In the genomic region with DNA sequence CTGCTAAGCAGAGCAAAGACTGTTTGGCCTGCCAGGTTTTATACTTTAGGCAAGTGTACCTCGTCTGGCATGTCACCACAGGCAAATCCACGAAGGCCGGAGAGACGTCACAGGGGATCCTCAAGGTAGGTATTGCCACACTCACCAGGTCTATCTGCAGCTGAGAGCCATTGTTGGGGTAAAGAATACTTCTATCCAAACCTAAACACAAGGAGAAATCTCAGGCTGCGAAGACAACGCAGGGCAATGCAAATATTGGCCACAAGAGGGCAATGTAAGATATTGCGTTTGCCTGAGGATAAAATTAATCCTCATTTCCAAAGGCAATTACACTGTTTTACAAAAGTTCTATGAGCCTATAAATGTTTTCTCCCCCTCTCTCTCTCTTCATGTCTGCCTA, we compare ENCODE assay signal across 9 mouse cellular contexts. TPM values are rescaled to one million over a fixed set of nuclear protein-coding genes. Genes with fewer than 3 reads are reported as not detected.
A peak's percentile ranks its signal among the peaks of the same experiment; 100 is the strongest.
DNase-seq lines count a peak whose midpoint lies in the region; ATAC-seq and TF ChIP-seq lines count a peak whose summit lies in the region.
"Had no signal": no experiment of that assay in that cellular context is flagged by ENCODE, and none has a peak within 500 bp of the region (broad histone marks: within the 10 kb centered on the region; RNA-seq: fewer than 3 reads in every experiment).

No protein-coding gene starts in this region.

- no peaks in the 10 kb centered on the region for H3K4me1 ChIP-seq in heart, postnatal 0 days (ENCODE audit: control insufficient read depth, insufficient read depth)
- H3K4me1 ChIP-seq: stomach, embryonic 15.5 days had no signal

- no peak overlapping the region for H3K9ac ChIP-seq in heart, postnatal 0 days (replicated peaks; ENCODE audit: low read depth, low read length)
- H3K9ac ChIP-seq: stomach, embryonic 15.5 days had no signal

- H3K9me3 ChIP-seq in heart, postnatal 0 days (replicated peaks; ENCODE audit: control insufficient read depth, low read length), result no peaks in the 10 kb centered on the region
- H3K9me3 ChIP-seq: stomach, embryonic 15.5 days had no signal

- DNase-seq in heart, postnatal 0 days (ENCODE audit: low spot score), result no peak
- DNase-seq in heart, adult 9 months (ENCODE audit: low spot score in 2 of 2), result no peak
- DNase-seq in 416B (ENCODE audit: low read depth) (peak; percentile 24), adipocyte (ENCODE audit: low spot score) (peak; percentile 60)
- DNase-seq in fibroblast of lung, adult 2 months (ENCODE audit: low read depth), result peak; percentile 26
- peak; percentile 40 to 62 for DNase-seq in kidney, postnatal 25 days
- peak; percentile 41 for DNase-seq in lung, postnatal 36 days
- peak; percentile 57 for DNase-seq in testis, postnatal 10 days (ENCODE audit: low spot score)

- H3K27ac ChIP-seq in heart, postnatal 0 days (ENCODE audit: low read depth), result no peak overlapping the region
- H3K27ac ChIP-seq: stomach, embryonic 15.5 days had no signal

- no peaks in the 10 kb centered on the region for H3K27me3 ChIP-seq in heart, postnatal 0 days (ENCODE audit: control insufficient read depth, insufficient read depth, low read length)
- H3K27me3 ChIP-seq: stomach, embryonic 15.5 days had no signal

- no peak overlapping the region for H3K4me3 ChIP-seq in heart, postnatal 0 days (ENCODE audit: low read depth, low read length)
- H3K4me3 ChIP-seq: stomach, embryonic 15.5 days had no signal

- ATAC-seq in heart, postnatal 0 days (ENCODE audit: insufficient read depth, low read depth), result no peak

- WGBS in heart, postnatal 0 days, result 26% methylated on average over 7 of the region's 7 CpGs

- H3K4me2 ChIP-seq in heart, postnatal 0 days (ENCODE audit: low read depth, low read length), result no peak overlapping the region
- H3K4me2 ChIP-seq: stomach, embryonic 15.5 days had no signal

- no peak for TF ChIP-seq EP300 in heart, postnatal 0 days (IDR thresholded peaks at IDR 0.05; ENCODE audit: low read depth)

- peak; percentile 81 for TF ChIP-seq CTCF in heart, postnatal 0 days (IDR thresholded peaks at IDR 0.05; ENCODE audit: low read depth)

- H3K36me3 ChIP-seq in heart, postnatal 0 days (replicated peaks; ENCODE audit: control insufficient read depth, insufficient read depth, low read length), result no peaks in the 10 kb centered on the region
- H3K36me3 ChIP-seq: stomach, embryonic 15.5 days had no signal

RNA-seq across cellular contexts. Expression of a gene that starts 5.2 kb away (rescaled TPM):
- total RNA-seq in heart, postnatal 0 days (2014; rRNA removed; ENCODE audit: low replicate concordance), result 0.38 TPM in 1 of 2 replicates, not detected in the other
- not detected in 2 replicates for polyA plus RNA-seq in heart, postnatal 0 days (2015; fragmentation: Nextera tagmentation; extraction: Ambion mirVana)

Comparison
In these comparisons a context has a peak if more than half of its experiments do, and no peak if none do; other contexts are left out.
1. DNase-seq: peak in 416B (single experiment), adipocyte (single experiment), fibroblast of lung, adult 2 months (single experiment), kidney, postnatal 25 days (2 of 2), lung, postnatal 36 days (single experiment) and testis, postnatal 10 days (single experiment); none in heart, postnatal 0 days (single experiment) and heart, adult 9 months (0 of 2).